Mouse (Mus musculus) spleen, postnatal 14 days (tissue): ENCODE results near the gene 2610042L04Rik.
"Not testable (repeated sequence)": the region's sequence is repeated elsewhere in the genome, so short reads cannot be mapped to it uniquely, and the experiment has no call there.

Source experiments
- DNase-seq, 2 experiments: peaks; one replicate each; pipeline ENCODE4 v3.0.0; 2021 to 2022; ENCODE audit warnings: low spot score in 2 of 2

Gene 2610042L04Rik

GRCm38 (mm10) chr14:4334476-4335080, at the start of gene 2610042L04Rik:
Gene 2610042L04Rik, plus strand, starts transcription at chr14:4334763.
- DNase-seq: not testable (repeated sequence)

- not testable (repeated sequence) for DNase-seq
Measured at GRCm38 (mm10) chr14:4316983-4317382, 17.6 kb upstream of the 2610042L04Rik start, which contains the start of gene Gm3149. Gene Gm3149, plus strand, starts transcription at chr14:4317283.

GRCm38 (mm10) chr14:4335506-4335905, 943 bp downstream of the 2610042L04Rik start:
- not testable (repeated sequence) for DNase-seq

- DNase-seq: not testable (repeated sequence)
Measured at GRCm38 (mm10) chr14:4368991-4369390, 34.4 kb downstream of the 2610042L04Rik start.

- DNase-seq: not testable (repeated sequence)
Measured at GRCm38 (mm10) chr14:4369691-4370090, 35.1 kb downstream of the 2610042L04Rik start.

GRCm38 (mm10) chr14:4377871-4378270, 43.3 kb downstream of the 2610042L04Rik start:
- DNase-seq: not testable (repeated sequence)

- DNase-seq: not testable (repeated sequence)
Measured at GRCm38 (mm10) chr14:4385606-4386005, 51.0 kb downstream of the 2610042L04Rik start.

- DNase-seq: not testable (repeated sequence)
Measured at GRCm38 (mm10) chr14:4392841-4393530, 58.4 kb downstream of the 2610042L04Rik start.

- DNase-seq: not testable (repeated sequence)
Measured at GRCm38 (mm10) chr14:4397226-4397625, 62.7 kb downstream of the 2610042L04Rik start, which contains the start of gene Gm3159. Gene Gm3159, plus strand, starts transcription at chr14:4397526.

- DNase-seq: not testable (repeated sequence)
Measured at GRCm38 (mm10) chr14:4398624-4399023, 64.1 kb downstream of the 2610042L04Rik start.

- not testable (repeated sequence) for DNase-seq
Measured at GRCm38 (mm10) chr14:4400115-4400789, 65.7 kb downstream of the 2610042L04Rik start.

GRCm38 (mm10) chr14:4401245-4401644, 66.7 kb downstream of the 2610042L04Rik start:
- not testable (repeated sequence) for DNase-seq

GRCm38 (mm10) chr14:4403840-4404239, 69.3 kb downstream of the 2610042L04Rik start:
- not testable (repeated sequence) for DNase-seq
